Mouse (Mus musculus) CD4-positive naive resting alpha-beta T cell, adult 57 days (primary cell): Measurements from ENCODE around the gene Nup155. TPM values are rescaled to one million over a fixed set of nuclear protein-coding genes. Genes with fewer than 3 reads are reported as not detected.

ENCODE experiments used
- total RNA-seq: library from RNA; stranded (reverse); gene quantifications from one replicate; pipeline ENCODE4 v1.2.4, GENCODE M21; 2023

Nup155 gene
- 34.7 TPM for total RNA-seq

GRCm38 (mm10) chr15:8108966-8109743 is at the start of gene Nup155:
TSS of gene Nup155 (plus strand) at chr15:8109273.

GRCm38 (mm10) chr15:8098774-8099749 is 10.0 kb upstream of the Nup155 start, which contains the start of gene Wdr70:
TSS of gene Wdr70 (minus strand) at chr15:8099209.

GRCm38 (mm10) chr15:8168591-8169265 is 59.7 kb downstream of the Nup155 start, which contains the start of gene Cplane1:
TSS of gene Cplane1 (plus strand) at chr15:8169106.

Other genes starting within 250 kb of the Nup155 start
- gene Wdr70, start 10.1 kb upstream of the Nup155 start, total RNA-seq, result 46.8 TPM
- gene Cplane1, start 59.8 kb downstream of the Nup155 start, total RNA-seq, result 25.9 TPM